ENCODE assay signal across 12 mouse cellular contexts in genomic region chr5:120270887-120271616, GRCm38 (mm10).
DNase-seq lines count a peak whose midpoint lies in the region; ATAC-seq and TF ChIP-seq lines count a peak whose summit lies in the region.
"Had no signal": no experiment of that assay in that cellular context is flagged by ENCODE, and none has a peak within 500 bp of the region (broad histone marks: within the 10 kb centered on the region; RNA-seq: fewer than 3 reads in every experiment).

No protein-coding gene starts in this region.

- no peaks in the 10 kb centered on the region for H3K36me3 ChIP-seq in hindbrain, embryonic 12.5 days
- H3K36me3 ChIP-seq in midbrain, embryonic 13.5 days: no peaks in the 10 kb centered on the region
- H3K36me3 ChIP-seq: embryonic facial prominence, embryonic 15.5 days had no signal

- H3K4me1 ChIP-seq in hindbrain, embryonic 12.5 days: peaks cover 26% of the 10 kb centered on the region
- H3K4me1 ChIP-seq in midbrain, embryonic 13.5 days (replicated peaks): peaks cover 35% of the 10 kb centered on the region
- H3K4me1 ChIP-seq: embryonic facial prominence, embryonic 15.5 days had no signal

- peak overlapping the region; percentile 27; the same call in 1 of the 2 replicates for H3K9ac ChIP-seq in hindbrain, embryonic 12.5 days
- no peak overlapping the region for H3K9ac ChIP-seq in midbrain, embryonic 13.5 days (replicated peaks)
- H3K9ac ChIP-seq: embryonic facial prominence, embryonic 15.5 days had no signal

- H3K27ac ChIP-seq in hindbrain, embryonic 12.5 days: peak overlapping the region; percentile 78
- peak overlapping the region; percentile 94 for H3K27ac ChIP-seq in midbrain, embryonic 13.5 days
- H3K27ac ChIP-seq: embryonic facial prominence, embryonic 15.5 days had no signal

- H3K4me2 ChIP-seq in hindbrain, embryonic 12.5 days (replicated peaks): no peak overlapping the region
- H3K4me2 ChIP-seq in midbrain, embryonic 13.5 days (replicated peaks): no peak overlapping the region
- H3K4me2 ChIP-seq: embryonic facial prominence, embryonic 15.5 days had no signal

- TF ChIP-seq CTCF in brain, embryonic 14.5 days (IDR thresholded peaks at IDR 0.05; ENCODE audit: borderline replicate concordance, extremely low read depth, insufficient read depth, insufficient read length): no peak

- 40% methylated on average over 14 of the region's 14 CpGs for WGBS in hindbrain, embryonic 12.5 days
- WGBS in midbrain, embryonic 13.5 days: 34% methylated on average over 14 of the region's 14 CpGs

- TF ChIP-seq POLR2A in brain, embryonic 14.5 days (IDR thresholded peaks at IDR 0.05; ENCODE audit: borderline replicate concordance, extremely low read depth, insufficient read depth, insufficient read length, poor library complexity, severe bottlenecking): no peak

- H3K4me3 ChIP-seq in hindbrain, embryonic 12.5 days: no peak overlapping the region
- H3K4me3 ChIP-seq in midbrain, embryonic 13.5 days (replicated peaks): no peak overlapping the region
- H3K4me3 ChIP-seq: embryonic facial prominence, embryonic 15.5 days had no signal

- H3K27me3 ChIP-seq in hindbrain, embryonic 12.5 days: peaks cover 31% of the 10 kb centered on the region
- H3K27me3 ChIP-seq in midbrain, embryonic 13.5 days: peaks cover 9% of the 10 kb centered on the region; the same call in 1 of the 2 replicates

- ATAC-seq in hindbrain, embryonic 12.5 days (ENCODE audit: low FRiP score): peak; percentile 35
- peak; percentile 67 for ATAC-seq in midbrain, embryonic 13.5 days

- H3K9me3 ChIP-seq in hindbrain, embryonic 12.5 days (replicated peaks): 0 out of 2 replicates have a peak, but pooled peaks cover 2% of the 10 kb centered on the region
- H3K9me3 ChIP-seq in midbrain, embryonic 13.5 days: no peaks in the 10 kb centered on the region
- H3K9me3 ChIP-seq: embryonic facial prominence, embryonic 15.5 days had no signal

- DNase-seq in embryo, embryonic 11 days: peak; percentile 30
- no peak for DNase-seq in embryo, embryonic 9.5 days (ENCODE audit: extremely low spot score)
- DNase-seq in brain, embryonic 14.5 days (ENCODE audit: low read depth): peak; percentile 79
- DNase-seq in adipocyte (ENCODE audit: low spot score): no peak
- no peak for DNase-seq in spleen, postnatal 36 days (ENCODE audit: low spot score in 2 of 2)
- DNase-seq in lung, adult 18-20 months: no peak
- DNase-seq: adrenal gland, postnatal 14 days; kidney, postnatal 14 days; lung, adult 2 months had no signal

Comparison
In these comparisons a context has a peak if more than half of its experiments do, and no peak if none do; other contexts are left out.
1. DNase-seq: peak in embryo, embryonic 11 days (single experiment) and brain, embryonic 14.5 days (single experiment); none in embryo, embryonic 9.5 days (single experiment), adipocyte (single experiment), spleen, postnatal 36 days (0 of 2) and lung, adult 18-20 months (0 of 2).